Mouse (Mus musculus) liver, embryonic 11.5 days (tissue): Measurements from ENCODE around the gene 4931414P19Rik. TPM values are rescaled to one million over a fixed set of nuclear protein-coding genes. Genes with fewer than 3 reads are reported as not detected.
A peak's percentile ranks its signal among the peaks of the same experiment; 100 is the strongest.

Experiments used
- ATAC-seq: fragments of 200-750 bp; cut with Nextera tagmentation; replicated peaks from 2 replicates; pipeline ENCODE4 v1.8.0; 2017; ENCODE audit warnings: moderate number of reproducible peaks, mild to moderate bottlenecking, moderate TSS enrichment, moderate library complexity; ENCODE audit not compliant: low FRiP score
- DNase-seq: peaks from one replicate; pipeline ENCODE4 v3.0.0-alpha.2; 2017; ENCODE audit warnings: low spot score
- H3K27ac ChIP-seq: fragments of 300-500 bp; sonication (generic); 2 replicates; pipeline ENCODE4 v1.5.1; 2014; ENCODE audit warnings: mild to moderate bottlenecking, low read depth, low read length, control low read depth
- H3K27me3 ChIP-seq: fragments of 300-500 bp; sonication (generic); replicated peaks from 2 replicates; pipeline ENCODE4 v1.6.1; 2014; ENCODE audit warnings: low read length, mixed read lengths; ENCODE audit not compliant: control insufficient read depth, insufficient read depth
- H3K36me3 ChIP-seq: fragments of 300-500 bp; sonication (generic); 2 replicates; pipeline ENCODE4 v1.6.1; 2014; ENCODE audit warnings: mild to moderate bottlenecking, low read length, moderate library complexity, mixed read lengths; ENCODE audit not compliant: control insufficient read depth, insufficient read depth
- H3K4me1 ChIP-seq: fragments of 300-500 bp; sonication (generic); replicated peaks from 2 replicates; pipeline ENCODE4 v1.6.1; 2014; ENCODE audit warnings: low read length, mixed read lengths; ENCODE audit not compliant: control insufficient read depth, insufficient read depth
- H3K4me2 ChIP-seq: fragments of 300-500 bp; sonication (generic); 2 replicates; pipeline ENCODE4 v1.6.1; 2014; ENCODE audit warnings: mild to moderate bottlenecking, control low read depth, moderate library complexity
- H3K4me3 ChIP-seq: fragments of 300-500 bp; sonication (generic); 2 replicates; pipeline ENCODE4 v1.5.1; 2014; ENCODE audit warnings: low read depth, low read length, control low read depth
- H3K9ac ChIP-seq: fragments of 300-500 bp; sonication (generic); 2 replicates; pipeline ENCODE4 v1.6.1; 2014; ENCODE audit warnings: low read depth, low read length, control low read depth
- H3K9me3 ChIP-seq: fragments of 300-500 bp; sonication (generic); 2 replicates; pipeline ENCODE4 v1.6.1; 2016; ENCODE audit warnings: low read length, inconsistent platforms, mixed read lengths; ENCODE audit not compliant: control insufficient read depth
- WGBS: fragments of 180-500 bp; shearing (Covaris S2); extraction: QIAGEN DNeasy Blood & Tissue Kit; methylation state at CpG from one replicate; pipeline ENCODE4 v1.1.7; 2014; 5-methylcytosine and 5-hydroxymethylcytosine counted together
- polyA plus RNA-seq: library from polyadenylated mRNA; unstranded; fragments of >200 nt; fragmentation: Nextera tagmentation; extraction: Ambion mirVana; gene quantifications from 2 replicates; pipeline ENCODE4 v1.2.1, GENCODE M21; 2014

The 4931414P19Rik gene
- polyA plus RNA-seq, 1 experiment from 2014 or later, result 5.8 TPM

DNA sequence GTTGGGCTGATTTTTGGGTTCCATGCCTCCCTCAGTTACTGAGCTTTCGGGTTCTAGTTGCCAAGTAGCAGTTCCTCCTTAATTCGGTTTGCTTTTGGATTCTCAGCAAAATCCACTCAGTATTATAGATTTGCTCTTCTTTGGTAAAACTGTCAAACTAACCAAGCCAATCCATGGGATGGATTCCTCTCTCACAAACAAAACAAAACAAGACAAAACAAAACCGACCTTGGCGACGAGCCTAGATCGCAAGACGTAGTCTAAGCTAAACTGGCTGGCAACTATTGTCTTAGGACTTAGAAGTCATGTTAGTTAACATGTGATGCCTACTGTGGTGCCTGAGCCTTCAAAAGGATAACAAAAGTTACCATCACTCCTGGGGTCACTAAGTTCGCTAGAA, 2.1 kb downstream of the 4931414P19Rik start:
- H3K27ac ChIP-seq, result peak overlapping the region; percentile 95
- no peaks in the 10 kb centered on the region for H3K9me3 ChIP-seq
- no peaks in the 10 kb centered on the region for H3K27me3 ChIP-seq
- peak overlapping the region; percentile 73 for H3K4me3 ChIP-seq
- H3K9ac ChIP-seq, result peak overlapping the region; percentile 92
- DNase-seq, result no peak
- no peaks in the 10 kb centered on the region; the same call in 1 of the 2 replicates for H3K36me3 ChIP-seq
- WGBS, result 84% methylated on average over 8 of the region's 8 CpGs
- H3K4me2 ChIP-seq, result peak overlapping the region; percentile 72
- H3K4me1 ChIP-seq, result peaks cover 17% of the 10 kb centered on the region
- ATAC-seq, result no peak

DNA sequence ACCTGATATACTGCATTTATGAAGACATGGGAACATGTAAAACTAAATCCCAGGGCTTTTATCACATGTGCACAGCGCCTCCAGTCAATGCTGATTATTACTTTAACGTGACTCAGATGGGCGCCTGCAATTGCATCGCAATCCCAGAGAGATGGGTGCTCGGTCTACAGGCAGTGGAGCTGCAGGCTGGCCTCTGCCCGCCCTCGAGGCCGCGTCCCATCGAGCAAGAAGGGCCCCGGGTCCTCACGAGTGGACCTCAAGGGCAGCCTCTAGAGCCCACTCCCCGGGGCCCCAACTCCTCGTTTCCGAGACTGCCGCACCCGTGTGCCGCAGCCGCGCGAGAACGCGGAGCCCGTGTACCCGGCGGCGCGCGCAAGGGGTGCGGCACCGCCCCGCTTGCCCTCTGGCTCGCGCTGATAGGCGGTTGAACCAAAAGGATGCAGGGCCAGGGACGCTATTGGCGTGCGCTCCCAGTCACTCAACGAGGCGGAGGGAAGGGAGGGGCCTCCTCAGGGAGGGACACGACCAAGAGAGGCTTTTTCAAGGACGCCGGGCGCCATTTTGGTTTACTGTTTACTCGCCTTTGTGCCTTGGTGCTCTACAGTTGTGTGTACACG, 2.6 kb downstream of the 4931414P19Rik start:
- Histone ChIP-seq H3K4me2 (peak overlapping the region; percentile 72), H3K9me3 (no peaks in the 10 kb centered on the region), H3K36me3 (no peaks in the 10 kb centered on the region; the same call in 1 of the 2 replicates), H3K9ac (peak overlapping the region; percentile 92), H3K27me3 (no peaks in the 10 kb centered on the region), H3K27ac (peak overlapping the region; percentile 95), H3K4me3 (peak overlapping the region; percentile 73), H3K4me1 (peaks cover 17% of the 10 kb centered on the region)
- whole genome bisulfite sequencing, result under 1% methylated on average over 46 of the region's 46 CpGs
- ATAC-seq, result peak; percentile 98
- DNase-seq, result peak; percentile 88

DNA sequence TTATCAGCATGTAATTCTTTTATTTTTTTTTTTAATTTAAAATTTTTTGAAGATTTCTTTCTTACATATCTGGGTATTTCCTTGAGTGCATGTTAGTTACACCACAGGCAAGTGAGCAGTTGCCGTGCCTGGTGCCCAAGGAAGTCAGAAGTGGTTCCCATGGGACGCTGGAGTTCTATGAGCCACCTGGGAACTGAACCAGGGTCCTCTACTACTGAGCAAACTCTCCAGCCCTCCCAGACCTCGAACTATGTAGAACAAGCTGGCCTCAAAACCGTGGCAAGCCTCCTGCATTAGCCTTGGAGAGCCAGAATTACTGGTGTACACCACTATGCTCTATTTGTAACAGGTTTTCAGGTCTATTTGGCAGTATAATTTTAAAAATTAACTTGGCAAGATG, 3.2 kb downstream of the 4931414P19Rik start:
- peak overlapping the region; percentile 92 for H3K9ac ChIP-seq
- H3K27ac ChIP-seq, result peak overlapping the region; percentile 95
- WGBS, result 40% methylated on average over 4 of the region's 4 CpGs
- ATAC-seq (peak; percentile 2; the same call in 1 of the 2 replicates), DNase-seq (no peak)
- H3K4me2 ChIP-seq, result peak overlapping the region; percentile 72
- H3K4me1 ChIP-seq, result peaks cover 17% of the 10 kb centered on the region
- H3K4me3 ChIP-seq, result peak overlapping the region; percentile 73
- no peaks in the 10 kb centered on the region for H3K9me3 ChIP-seq
- H3K27me3 ChIP-seq, result no peaks in the 10 kb centered on the region
- no peaks in the 10 kb centered on the region; the same call in 1 of the 2 replicates for H3K36me3 ChIP-seq

DNA sequence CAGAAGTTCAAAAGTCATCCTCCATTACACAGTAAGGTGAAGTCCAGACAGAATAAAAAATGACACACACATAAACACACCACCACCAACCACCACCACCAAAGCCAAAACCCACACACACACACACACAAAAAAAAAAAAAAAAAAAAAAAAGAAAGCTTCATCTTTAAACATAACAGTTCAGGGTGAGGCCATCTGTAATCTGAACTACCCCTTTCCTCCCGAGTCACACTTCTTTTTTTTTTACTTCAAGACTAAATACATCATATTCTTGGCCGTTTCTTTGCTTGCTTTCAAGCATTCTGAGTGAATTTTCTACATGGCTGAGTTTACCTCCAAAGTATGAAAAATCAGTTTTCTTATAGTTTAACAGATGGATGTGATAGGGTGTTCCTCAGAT, 4.2 kb downstream of the 4931414P19Rik start:
- H3K9ac ChIP-seq, result no peak overlapping the region
- H3K9me3 ChIP-seq, result no peaks in the 10 kb centered on the region
- no peak overlapping the region for H3K27ac ChIP-seq
- no peak overlapping the region for H3K4me2 ChIP-seq
- ATAC-seq (no peak), DNase-seq (no peak)
- 84% methylated on average over 2 of the region's 2 CpGs for WGBS
- H3K27me3 ChIP-seq, result no peaks in the 10 kb centered on the region
- H3K4me1 ChIP-seq, result peaks cover 17% of the 10 kb centered on the region
- no peaks in the 10 kb centered on the region; the same call in 1 of the 2 replicates for H3K36me3 ChIP-seq
- H3K4me3 ChIP-seq, result no peak overlapping the region

DNA sequence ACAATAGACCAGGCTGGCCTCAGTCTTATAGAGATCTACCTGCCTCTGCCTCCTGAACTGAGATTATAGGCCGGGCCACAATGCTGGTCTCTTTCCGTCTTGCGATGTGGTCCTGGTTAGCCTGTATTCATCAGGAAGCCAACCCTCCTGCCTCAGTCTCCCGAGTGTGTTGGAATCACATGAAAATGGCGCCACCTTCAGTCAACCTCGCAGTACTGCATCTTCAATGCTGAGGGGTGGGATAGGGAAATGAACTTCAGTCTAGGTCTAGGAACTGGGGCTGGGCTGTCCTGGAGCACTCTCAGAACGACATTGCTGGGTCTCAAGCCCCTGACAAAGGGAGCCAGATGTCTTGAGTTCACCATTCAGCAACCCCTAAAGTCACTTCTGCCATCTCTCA, 8.7 kb downstream of the 4931414P19Rik start:
- Histone ChIP-seq H3K4me2 (no peak overlapping the region), H3K4me3 (no peak overlapping the region), H3K27ac (no peak overlapping the region), H3K36me3 (no peaks in the 10 kb centered on the region; the same call in 1 of the 2 replicates), H3K9ac (no peak overlapping the region), H3K27me3 (no peaks in the 10 kb centered on the region), H3K9me3 (no peaks in the 10 kb centered on the region), H3K4me1 (peaks cover 7% of the 10 kb centered on the region)
- ATAC-seq, result no peak
- WGBS, result 63% methylated on average over 7 of the region's 7 CpGs
- no peak for DNase-seq

DNA sequence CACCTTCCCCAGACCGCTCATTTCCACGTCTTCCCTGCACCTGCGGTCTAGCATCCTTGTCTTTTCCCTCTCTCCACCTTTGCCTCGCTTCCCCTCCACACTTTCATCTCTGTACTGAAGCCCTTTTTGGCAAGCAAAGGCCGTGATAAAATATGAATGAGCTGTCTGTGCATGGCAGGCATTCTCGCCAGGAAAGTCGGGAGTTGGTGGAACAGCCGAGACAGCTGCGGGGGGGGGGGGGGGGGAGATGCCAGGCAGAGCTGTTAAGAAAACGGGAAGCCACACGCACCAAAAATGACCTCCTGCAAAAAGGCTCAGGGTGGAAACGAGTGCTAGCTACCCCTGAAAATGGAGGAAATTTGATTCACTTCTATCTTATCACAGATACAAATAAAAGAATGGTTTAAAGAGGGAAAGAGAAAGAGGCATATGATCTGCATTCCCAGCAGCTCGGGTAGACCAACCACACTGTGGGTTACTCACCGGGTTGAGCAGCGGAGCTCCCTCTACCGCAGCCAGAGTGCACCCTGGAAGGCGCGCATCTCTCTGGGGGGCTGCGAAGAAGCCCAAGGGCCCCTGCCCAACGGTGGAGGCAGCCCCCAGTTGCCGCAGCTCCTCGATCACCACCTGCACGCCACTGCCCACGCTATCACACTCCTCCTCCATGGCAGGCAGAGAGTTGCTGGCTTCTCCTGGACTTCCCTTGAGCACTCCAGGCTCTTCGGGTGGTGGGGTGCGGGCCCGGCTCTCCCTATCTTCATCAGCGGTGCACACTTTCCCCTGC, 11.0 kb downstream of the 4931414P19Rik start:
- no peak overlapping the region for H3K9ac ChIP-seq
- H3K27ac ChIP-seq, result no peak overlapping the region
- no peak overlapping the region for H3K4me2 ChIP-seq
- no peaks in the 10 kb centered on the region for H3K27me3 ChIP-seq
- peaks cover 3% of the 10 kb centered on the region; the same call in 1 of the 2 replicates for H3K4me1 ChIP-seq
- H3K4me3 ChIP-seq, result no peak overlapping the region
- H3K9me3 ChIP-seq, result no peaks in the 10 kb centered on the region
- DNase-seq, result no peak
- no peak for ATAC-seq
- H3K36me3 ChIP-seq, result no peaks in the 10 kb centered on the region; the same call in 1 of the 2 replicates
- 70% methylated on average over 27 of the region's 28 CpGs for WGBS

DNA sequence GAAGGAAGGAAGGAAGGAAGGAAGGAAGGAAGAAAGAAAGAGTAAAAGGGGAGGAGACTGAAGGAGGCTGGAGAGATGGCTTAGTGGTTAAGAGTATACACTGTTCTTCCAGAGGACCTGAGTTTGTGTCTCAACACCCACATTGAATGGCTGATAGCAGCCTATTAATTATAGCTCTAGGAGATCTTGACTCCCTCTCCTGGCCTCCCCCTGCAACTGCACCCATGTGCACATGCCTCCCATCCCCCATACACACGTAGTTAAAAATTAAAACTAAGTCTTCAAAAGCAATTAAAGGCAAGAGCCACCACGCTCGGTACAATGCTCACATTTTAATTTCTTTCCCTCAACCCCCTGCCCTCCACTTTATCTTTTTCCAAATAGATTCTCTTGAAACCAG, 11.7 kb downstream of the 4931414P19Rik start:
- no peak for ATAC-seq
- no peak overlapping the region for H3K4me3 ChIP-seq
- no peak overlapping the region for H3K9ac ChIP-seq
- no peaks in the 10 kb centered on the region for H3K9me3 ChIP-seq
- WGBS, result 87% methylated on average over 3 of the region's 3 CpGs
- H3K4me1 ChIP-seq, result peaks cover 3% of the 10 kb centered on the region; the same call in 1 of the 2 replicates
- DNase-seq, result no peak
- no peaks in the 10 kb centered on the region for H3K27me3 ChIP-seq
- no peaks in the 10 kb centered on the region; the same call in 1 of the 2 replicates for H3K36me3 ChIP-seq
- no peak overlapping the region for H3K27ac ChIP-seq
- no peak overlapping the region for H3K4me2 ChIP-seq

DNA sequence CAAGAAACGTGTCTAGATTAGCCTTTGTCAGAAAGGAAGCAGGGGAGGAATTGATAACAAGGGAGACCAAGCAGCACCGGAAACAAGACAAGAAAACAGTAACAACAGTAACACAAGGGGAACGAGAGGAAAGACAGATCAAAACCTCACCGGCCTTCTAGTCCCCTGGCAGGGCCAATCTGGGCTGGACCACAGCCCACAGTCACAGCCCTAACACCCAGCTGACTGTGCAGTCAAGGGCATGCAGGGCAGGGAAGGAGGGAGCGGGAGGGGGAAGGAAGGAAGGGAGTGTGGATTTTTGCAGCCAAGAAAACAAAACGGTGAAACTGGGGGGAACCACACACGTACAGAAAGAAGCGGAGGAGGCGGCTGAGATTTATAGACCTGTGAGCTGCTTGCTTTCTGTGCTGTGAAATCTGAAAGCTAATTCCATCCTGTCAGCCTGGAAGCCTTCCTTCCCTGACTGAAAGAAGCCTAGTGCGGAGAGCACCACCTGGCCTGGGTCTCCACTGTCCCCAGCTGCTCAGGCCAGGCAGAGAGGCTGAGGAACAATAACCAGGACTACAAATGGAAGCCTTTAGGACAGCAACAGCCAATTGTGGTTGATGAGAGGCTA, 13.4 kb downstream of the 4931414P19Rik start:
- no peak overlapping the region for H3K9ac ChIP-seq
- no peaks in the 10 kb centered on the region for H3K9me3 ChIP-seq
- 0 out of 2 replicates have a peak overlapping the region, but pooled peaks have one; percentile 16 for H3K27ac ChIP-seq
- no peaks in the 10 kb centered on the region for H3K36me3 ChIP-seq
- H3K4me1 ChIP-seq, result peaks cover 3% of the 10 kb centered on the region; the same call in 1 of the 2 replicates
- H3K4me3 ChIP-seq, result no peak overlapping the region
- DNase-seq (no peak), ATAC-seq (peak; percentile 49; the same call in 1 of the 2 replicates)
- H3K27me3 ChIP-seq, result no peaks in the 10 kb centered on the region
- WGBS, result 43% methylated on average over 10 of the region's 10 CpGs
- no peak overlapping the region for H3K4me2 ChIP-seq
